Mouse (Mus musculus) T-helper 17 cell (primary cell): ENCODE data around the gene Sspn.

ENCODE experiments used
- in situ Hi-C, 2 experiments: fragments of 300-600 bp; cut with MboI, MseI; formaldehyde crosslinking; loops; 1 replicate in 1 of 2; 2 replicates in 1 of 2; pipeline ENCODE4 v1.15.1; 2025; ENCODE audit warnings: high pct_unique_total_duplicates in 2 of 2

Sspn gene

DNA sequence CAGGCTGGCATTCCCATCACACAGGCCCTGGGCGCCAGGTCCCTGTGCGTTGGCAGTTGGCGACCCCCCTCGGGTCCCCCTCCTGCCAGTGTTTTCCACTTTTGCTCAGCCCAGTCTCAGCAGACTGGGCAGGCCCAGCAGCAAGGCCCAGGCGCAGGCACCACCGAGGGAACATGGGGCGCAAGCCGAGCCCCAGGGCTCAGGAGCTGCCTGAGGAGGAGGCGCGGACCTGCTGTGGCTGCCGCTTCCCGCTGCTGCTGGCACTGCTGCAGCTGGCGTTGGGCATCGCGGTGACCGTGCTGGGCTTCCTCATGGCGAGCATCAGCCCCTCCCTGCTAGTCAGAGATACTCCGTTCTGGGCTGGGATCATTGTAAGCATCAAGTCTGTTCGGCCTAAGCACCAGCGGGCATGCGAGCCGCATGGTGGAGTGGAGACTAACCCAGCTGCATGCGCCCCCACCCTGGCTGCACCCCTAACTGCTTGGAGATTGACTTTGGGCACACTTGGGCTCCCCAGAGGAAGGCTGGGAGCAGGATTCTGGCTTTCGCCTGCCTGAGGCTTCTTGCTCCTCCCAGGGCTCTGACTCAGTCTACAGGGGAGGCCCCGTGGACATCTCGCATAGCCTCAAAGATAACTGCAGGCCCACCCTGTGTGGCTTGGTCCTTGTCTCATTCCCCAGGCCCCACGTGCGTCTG lies 2.7 kb downstream of the Sspn start:
- in situ Hi-C loops = no loop called here

- in situ Hi-C loops = loop anchor here in 1 of 2 experiments (5.0 kb wide), 1 partner anchor 77 kb away; no protein-coding TSS in a partner anchor
Measured at GRCm38 (mm10) chr6:145934697-145935240, 3.3 kb downstream of the Sspn start.

GRCm38 (mm10) chr6:145935912-145936311 lies 4.5 kb downstream of the Sspn start:
- in situ Hi-C loops = loop anchor here in 1 of 2 experiments (5.0 kb wide), 1 partner anchor 79 kb away; no protein-coding TSS in a partner anchor

DNA sequence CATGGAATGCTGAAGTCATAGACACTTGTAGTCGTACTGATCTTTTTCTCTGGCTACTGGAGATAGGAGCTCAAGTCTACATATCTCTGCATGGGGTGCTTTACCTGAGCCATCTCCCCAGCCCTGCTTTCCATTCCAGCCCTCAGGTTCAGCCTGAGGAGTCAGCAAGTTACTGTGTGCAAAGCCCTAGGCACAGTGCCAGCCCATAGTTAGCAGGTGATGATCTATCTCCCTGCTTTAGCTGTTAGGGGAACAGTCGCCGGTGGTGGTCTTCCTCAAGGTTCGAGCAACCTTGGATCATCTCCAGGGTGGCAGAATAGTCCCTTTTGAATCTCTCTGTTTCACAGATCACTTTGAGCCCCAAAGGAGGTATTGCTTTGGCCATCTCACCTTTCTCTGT lies 5.1 kb downstream of the Sspn start:
- in situ Hi-C loops = loop anchor here in 1 of 2 experiments (5.0 kb wide), 1 partner anchor 79 kb away; no protein-coding TSS in a partner anchor

DNA sequence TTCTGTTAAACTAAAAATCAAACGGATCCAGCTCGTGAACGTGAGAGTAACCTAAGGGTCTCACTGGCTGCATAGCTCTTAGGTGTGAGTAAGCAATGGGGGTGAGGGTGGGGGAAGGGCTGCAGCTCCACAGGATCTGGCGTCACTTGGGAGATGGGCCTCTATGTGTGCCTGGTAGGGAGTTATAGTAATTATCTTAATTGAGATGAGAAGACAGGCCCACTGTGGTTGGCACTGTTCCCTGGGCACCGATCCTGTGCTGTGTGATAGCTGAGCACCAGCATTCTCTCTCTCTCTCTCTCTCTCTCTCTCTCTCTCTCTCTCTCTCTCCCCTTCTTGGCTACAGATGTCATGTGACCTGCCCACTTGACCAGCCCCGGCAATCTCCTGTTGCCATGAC lies 9.4 kb downstream of the Sspn start:
- in situ Hi-C loops = loop anchor here in 1 of 2 experiments (5.0 kb wide), 1 partner anchor 76 kb away; no protein-coding TSS in a partner anchor

DNA sequence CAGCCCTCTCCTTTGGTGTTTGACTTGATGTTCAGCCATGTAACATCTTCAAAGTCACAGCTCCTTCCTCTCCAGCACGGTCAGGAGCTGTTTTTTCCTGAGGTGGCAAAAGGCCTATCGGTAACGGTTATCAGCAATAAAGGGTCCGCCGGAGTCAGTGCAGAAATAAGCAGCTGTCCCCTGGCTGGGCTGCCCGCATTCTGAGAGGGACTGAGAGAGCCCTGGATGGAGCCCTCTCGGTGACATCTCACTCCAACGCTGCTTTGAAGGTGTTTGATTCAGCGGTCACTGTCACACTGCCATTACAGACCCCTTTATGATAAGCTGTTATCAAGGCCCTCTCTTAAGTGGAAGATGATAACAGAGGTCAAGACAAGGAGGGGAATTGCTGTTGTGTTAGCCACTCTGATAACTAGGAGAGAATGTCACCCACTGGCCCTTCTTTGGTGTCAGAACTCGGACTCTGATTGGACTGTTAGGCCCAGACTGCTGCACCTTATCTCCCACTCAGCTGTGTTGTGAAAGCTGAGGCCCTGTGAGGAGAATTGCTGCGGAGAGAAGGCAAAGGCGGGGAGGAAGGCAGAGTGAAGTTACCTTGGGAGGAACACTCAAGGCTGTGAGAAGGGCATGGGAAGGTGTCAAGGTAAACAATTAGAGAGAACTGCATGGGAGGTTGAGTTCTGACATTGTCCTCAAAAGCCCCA lies 11.0 kb downstream of the Sspn start:
- in situ Hi-C loops = loop anchor here in 1 of 2 experiments (5.0 kb wide), 1 partner anchor 75 kb away; no protein-coding TSS in a partner anchor

DNA sequence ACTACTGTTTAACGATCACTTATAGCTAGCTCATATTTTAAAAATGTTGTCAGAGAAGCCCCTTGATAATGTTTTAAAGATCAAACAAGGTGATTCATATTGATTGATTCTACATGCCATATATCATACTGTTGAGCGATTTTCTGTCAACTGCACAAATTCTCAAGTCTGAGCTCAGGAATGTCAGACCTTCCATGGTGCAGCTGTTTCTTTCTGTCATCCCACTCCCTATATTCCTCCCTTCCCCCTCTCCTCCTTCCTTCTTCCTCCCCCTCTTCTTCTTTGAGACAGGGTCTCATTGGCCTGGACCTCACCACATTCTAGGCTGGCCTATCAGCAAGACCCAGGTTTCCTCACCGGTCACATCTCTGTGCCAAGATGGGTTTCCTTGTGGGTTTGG lies 12.0 kb downstream of the Sspn start:
- in situ Hi-C loops = loop anchor here in 1 of 2 experiments (5.0 kb wide), 1 partner anchor 74 kb away; no protein-coding TSS in a partner anchor

GRCm38 (mm10) chr6:145945700-145946344 lies 14.4 kb downstream of the Sspn start:
- in situ Hi-C loops = no loop called here

- in situ Hi-C loops = no loop called here
Measured at GRCm38 (mm10) chr6:145949049-145949448, 17.6 kb downstream of the Sspn start.

DNA sequence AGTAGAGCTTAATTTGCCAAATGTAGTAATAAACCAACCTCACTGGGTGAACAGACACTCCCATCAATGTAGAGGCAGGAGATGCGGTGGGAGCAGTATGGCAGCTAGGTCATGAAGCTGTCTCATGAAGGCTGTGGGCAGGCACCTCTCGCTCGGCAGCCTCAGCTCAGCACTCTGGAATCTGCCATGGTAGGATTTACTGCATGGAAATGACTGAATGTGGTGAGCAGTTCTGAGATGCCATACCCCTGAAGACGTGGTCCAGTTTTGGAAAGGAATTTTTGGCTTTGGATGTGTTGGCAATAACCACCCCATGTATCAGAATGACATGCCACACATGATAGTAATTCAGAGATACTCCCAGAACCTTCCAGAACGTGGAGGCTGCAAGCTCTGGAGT lies 19.2 kb downstream of the Sspn start:
- in situ Hi-C loops = no loop called here

DNA sequence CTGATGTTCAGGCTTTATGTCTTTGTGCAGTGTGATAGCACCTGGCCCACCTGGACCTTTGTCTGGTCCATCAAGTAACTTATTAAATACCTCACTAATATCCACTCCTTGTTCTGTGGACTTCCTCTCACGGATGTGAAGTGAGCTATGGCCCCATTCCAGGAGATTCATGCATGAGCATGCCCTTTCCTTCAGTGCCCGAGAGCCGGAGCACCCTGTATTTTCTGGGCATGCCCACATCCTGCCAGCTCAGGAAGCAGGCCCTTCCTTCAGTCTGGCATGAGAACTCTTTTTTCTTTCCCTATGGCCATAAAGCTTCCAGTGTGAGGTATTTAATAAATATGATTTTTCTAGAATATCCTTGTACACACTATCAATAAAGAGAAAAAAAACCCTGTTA lies 21.2 kb downstream of the Sspn start:
- in situ Hi-C loops = no loop called here

DNA sequence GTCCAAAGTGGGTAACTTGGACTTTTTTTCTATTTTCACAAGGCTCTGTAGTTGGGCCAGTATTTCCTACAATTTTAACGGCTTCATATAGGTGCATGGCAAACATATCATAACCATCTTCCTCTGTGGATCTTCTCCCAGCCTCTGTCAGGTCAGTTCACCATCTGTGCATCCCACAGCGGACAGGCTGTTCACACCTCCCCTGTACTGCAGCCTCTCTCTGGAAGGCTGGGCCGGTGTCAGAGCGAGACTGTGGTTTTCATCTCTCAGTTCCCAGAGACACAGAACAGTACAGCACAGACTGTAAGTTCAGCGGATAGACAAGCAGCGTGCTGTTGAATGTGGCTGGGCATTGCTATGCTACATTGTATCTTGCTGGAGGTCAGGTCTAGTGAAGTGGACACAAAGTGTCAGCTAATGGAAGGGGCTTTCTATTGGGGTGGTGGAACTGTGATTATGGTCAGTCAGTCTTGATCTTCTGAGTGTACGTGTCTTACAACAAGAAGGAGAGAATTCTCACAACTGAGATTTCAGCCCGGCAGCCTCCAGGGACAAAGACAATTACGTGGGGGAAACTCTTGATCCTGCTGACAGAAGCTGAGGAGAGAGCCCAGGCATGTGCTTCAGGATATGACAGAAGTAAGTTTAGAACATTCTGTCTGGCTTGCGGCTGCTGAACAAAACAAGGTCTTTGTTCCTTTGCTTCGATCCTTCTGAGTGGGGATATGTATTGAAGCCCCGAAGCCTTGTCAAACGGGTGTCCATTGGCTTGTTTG lies 21.9 kb downstream of the Sspn start:
- in situ Hi-C loops = no loop called here

GRCm38 (mm10) chr6:145957427-145957965 lies 26.1 kb downstream of the Sspn start:
- in situ Hi-C loops = no loop called here

- in situ Hi-C loops = no loop called here
Measured at GRCm38 (mm10) chr6:145958070-145958469, 26.6 kb downstream of the Sspn start.

DNA sequence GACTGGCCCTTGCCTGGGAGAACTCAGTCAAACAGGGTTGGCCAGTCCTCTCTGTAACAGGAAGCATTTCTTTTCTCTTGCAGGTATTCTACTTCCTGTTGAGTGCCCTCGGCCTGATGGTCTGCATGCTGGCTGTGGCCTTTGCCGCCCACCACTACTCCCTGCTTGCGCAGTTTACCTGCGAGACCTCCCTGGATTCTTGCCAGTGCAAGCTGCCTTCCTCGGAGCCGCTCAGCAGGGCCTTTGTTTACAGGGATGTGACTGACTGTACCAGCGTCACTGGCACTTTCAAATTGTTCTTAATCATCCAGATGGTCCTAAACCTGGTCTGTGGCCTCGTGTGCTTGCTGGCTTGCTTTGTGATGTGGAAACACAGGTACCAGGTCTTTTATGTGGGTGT lies 29.6 kb downstream of the Sspn start:
- in situ Hi-C loops = loop anchor here in 1 of 2 experiments (5.0 kb wide), 1 partner anchor 44 kb away; no protein-coding TSS in a partner anchor

- in situ Hi-C loops = loop anchor here in 1 of 2 experiments (5.0 kb wide), 1 partner anchor 47 kb away; no protein-coding TSS in a partner anchor
Measured at GRCm38 (mm10) chr6:145963966-145964365, 32.5 kb downstream of the Sspn start.

DNA sequence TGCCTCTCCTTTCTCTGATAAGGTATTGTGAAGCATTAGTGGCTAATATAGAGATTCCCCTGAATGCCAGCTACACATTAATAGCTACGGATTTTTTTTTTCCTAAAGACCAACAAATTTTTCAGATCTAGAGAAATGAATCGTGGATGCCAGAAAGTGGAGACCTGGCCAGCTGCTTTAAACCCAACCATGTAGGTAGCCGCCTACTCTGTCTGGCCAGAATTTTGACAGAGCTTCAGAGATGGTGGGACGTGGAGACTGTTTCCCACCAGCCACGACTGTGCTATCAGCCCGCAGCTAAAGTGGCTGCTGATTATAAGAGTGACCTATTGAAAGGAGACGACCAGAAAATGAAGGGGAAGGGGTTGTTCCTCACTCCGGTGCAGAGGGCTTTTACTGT lies 36.3 kb downstream of the Sspn start:
- in situ Hi-C loops = no loop called here

GRCm38 (mm10) chr6:145968301-145968818 lies 36.9 kb downstream of the Sspn start:
- in situ Hi-C loops = no loop called here

GRCm38 (mm10) chr6:145968821-145969220 lies 37.4 kb downstream of the Sspn start:
- in situ Hi-C loops = no loop called here

- in situ Hi-C loops = no loop called here
Measured at GRCm38 (mm10) chr6:145969572-145969971, 38.1 kb downstream of the Sspn start.
